Mouse (Mus musculus): Measurements from ENCODE around the gene Rps12.

The Rps12 gene

GRCm38 (mm10) chr10:23796551-23797503, 9.8 kb upstream of the Rps12 start, which contains the start of gene Slc18b1:
Gene Slc18b1, plus strand, starts transcription at chr10:23796986.
- TF ChIP-seq GATA4 (IDR thresholded peaks at IDR 0.05; ENCODE audit: insufficient replicate concordance, low read length), result no peak

GRCm38 (mm10) chr10:23795871-23796520, 8.9 kb upstream of the Rps12 start:
- no peak for TF ChIP-seq GATA4 (IDR thresholded peaks at IDR 0.05; ENCODE audit: insufficient replicate concordance, low read length)

- no peak for TF ChIP-seq GATA4 (IDR thresholded peaks at IDR 0.05; ENCODE audit: insufficient replicate concordance, low read length)
Observed at GRCm38 (mm10) chr10:23788056-23788600, 1.1 kb upstream of the Rps12 start.

GRCm38 (mm10) chr10:23786040-23786439, 1.0 kb downstream of the Rps12 start:
- TF ChIP-seq GATA4 (IDR thresholded peaks at IDR 0.05; ENCODE audit: insufficient replicate concordance, low read length), result no peak

- no peak for TF ChIP-seq GATA4 (IDR thresholded peaks at IDR 0.05; ENCODE audit: insufficient replicate concordance, low read length)
Observed at GRCm38 (mm10) chr10:23784121-23784520, 3.0 kb downstream of the Rps12 start.

DNA sequence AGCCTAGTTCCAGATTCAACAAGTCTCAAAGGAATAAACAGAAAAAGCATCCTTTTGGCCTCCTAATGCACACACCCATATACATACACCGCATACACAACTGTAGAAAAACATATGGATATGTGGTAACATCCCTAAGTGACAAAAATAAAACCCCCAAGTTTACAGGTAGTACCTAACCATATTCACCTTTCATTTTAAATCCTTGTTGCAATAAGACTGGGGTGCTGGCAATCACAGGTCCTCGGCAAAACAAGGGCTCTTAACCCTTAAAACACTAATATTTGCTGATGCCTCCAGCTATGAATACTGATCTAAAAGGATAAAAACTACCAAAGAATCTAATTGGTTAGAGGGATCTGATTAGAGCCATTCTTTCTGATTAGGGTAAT, 3.6 kb downstream of the Rps12 start:
- TF ChIP-seq GATA4 (IDR thresholded peaks at IDR 0.05; ENCODE audit: insufficient replicate concordance, low read length), result no peak

DNA sequence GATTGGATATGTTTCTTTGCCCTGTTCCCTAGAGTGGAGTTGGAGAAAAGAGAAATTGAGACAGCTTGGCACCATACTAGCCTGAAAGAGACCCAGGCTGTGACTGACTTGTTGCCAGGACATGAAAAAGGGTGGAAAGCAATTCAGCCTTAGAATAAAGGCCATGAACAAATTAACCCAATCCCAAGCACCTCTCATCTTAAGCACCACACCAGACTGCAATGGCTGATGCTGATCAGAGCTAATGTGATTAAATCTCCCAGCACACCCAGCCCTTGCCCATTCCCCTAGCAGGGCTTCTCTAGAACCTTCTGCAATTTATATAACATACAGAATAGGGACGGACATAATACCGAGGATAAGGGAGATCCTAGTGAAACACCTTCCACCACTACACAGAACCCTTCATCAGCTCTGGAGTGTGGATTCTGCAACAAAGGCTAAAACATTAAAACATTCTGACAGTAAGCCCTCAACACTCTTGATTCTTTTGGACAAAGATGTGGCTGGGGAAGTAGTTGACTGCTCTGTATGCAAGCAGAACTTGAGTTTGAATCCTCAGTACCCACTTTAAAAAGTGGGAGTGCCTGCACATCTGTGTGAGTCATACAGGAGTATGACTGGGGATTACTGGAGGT, 4.1 kb downstream of the Rps12 start:
- no peak for TF ChIP-seq GATA4 (IDR thresholded peaks at IDR 0.05; ENCODE audit: insufficient replicate concordance, low read length)

DNA sequence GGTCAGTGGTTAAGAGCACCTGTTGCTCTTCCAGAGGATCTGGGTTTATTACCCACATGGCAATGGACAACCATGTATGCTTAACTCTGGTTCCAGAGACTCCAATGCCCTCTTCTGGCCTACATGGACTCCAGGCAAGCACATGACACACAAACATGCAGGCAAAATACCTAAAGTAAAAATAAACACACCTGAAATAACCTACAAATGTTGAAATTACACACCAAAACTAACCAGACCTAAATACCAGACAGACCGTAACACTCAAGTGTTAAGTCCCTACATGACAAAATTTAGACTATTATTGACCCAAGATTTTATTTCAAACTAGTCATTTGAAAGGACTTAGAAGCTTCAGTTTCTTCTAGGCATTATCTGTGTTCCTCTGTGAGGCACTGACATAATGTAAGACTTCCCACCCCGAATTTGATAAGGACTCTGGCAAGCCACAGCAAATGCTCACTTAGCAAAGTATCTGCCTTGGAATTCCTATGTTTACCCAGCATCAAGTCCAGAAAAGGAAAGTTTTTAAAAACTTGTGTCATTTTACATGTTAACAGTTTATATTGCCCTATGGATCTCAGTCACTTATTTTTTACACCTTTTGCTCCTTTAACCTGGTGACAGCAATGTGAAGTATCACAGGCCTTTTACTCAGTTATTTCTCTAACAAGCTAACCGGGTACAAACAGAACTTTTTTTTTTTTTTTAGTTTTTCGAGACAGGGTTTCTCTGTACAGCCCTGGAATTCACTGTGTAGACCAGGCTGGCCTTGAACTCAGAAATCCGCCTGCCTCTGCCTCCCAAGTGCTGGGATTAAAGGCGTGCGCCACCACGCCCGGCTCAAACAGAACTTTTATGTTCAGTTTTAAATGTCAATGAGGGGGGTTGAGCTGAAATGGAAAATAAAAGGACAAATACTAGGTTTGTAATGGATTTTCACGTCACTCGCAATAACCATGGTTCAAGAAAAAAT, 5.0 kb downstream of the Rps12 start:
- TF ChIP-seq GATA4 (IDR thresholded peaks at IDR 0.05; ENCODE audit: insufficient replicate concordance, low read length), result no peak

- no peak for TF ChIP-seq GATA4 (IDR thresholded peaks at IDR 0.05; ENCODE audit: insufficient replicate concordance, low read length)
Observed at GRCm38 (mm10) chr10:23780539-23781275, 6.4 kb downstream of the Rps12 start.

- no peak for TF ChIP-seq GATA4 (IDR thresholded peaks at IDR 0.05; ENCODE audit: insufficient replicate concordance, low read length)
Observed at GRCm38 (mm10) chr10:23777288-23777945, 9.7 kb downstream of the Rps12 start.

- no peak for TF ChIP-seq GATA4 (IDR thresholded peaks at IDR 0.05; ENCODE audit: insufficient replicate concordance, low read length)
Observed at GRCm38 (mm10) chr10:23754166-23754565, 32.9 kb downstream of the Rps12 start.
